Mouse (Mus musculus): ENCODE measurements around the gene Cd63.

DNA sequence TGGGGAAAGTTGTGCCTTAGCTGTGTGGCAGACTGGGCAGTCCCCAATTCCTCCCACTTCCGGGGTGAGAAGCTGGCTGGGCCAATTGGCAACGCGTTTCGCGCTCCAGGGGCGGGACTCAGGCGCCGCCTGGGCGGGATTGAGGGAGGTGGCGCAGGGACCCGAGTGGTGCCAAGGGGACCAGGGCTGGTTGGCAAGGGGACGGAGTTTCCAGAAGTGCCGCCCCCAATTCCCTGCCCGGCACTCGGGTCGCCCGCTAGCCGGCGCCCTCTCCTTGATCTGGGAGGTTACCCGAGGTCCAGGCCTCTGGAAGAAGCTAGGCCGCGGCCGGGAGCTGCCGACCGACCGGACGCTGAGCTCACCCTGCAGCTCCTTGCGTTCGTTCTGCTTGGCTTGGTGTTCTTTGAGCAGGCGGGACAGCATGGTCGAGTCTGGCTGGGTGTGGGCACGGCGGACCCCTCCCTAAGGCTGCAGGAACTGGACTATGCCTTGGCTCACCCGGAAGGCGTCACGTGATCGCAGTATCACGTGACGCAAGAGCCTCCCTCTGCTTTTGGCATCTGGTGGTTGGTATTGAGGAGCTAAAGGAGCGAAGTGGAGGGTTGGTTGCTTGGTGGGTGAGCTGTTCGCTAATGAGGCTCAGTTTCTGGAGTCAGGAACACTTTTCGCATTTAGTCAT is 22.4 kb downstream of the Cd63 start:
- no peak for TF ChIP-seq CTCF (IDR thresholded peaks at IDR 0.05; ENCODE audit: low read depth, low read length)
- TF ChIP-seq GATA1 (IDR thresholded peaks at IDR 0.05; ENCODE audit: borderline replicate concordance, low read length), result no peak
- TF ChIP-seq TAL1 (conservative IDR thresholded peaks at IDR 0.05; ENCODE audit: low read depth, low read length), result no peak
- no peak for TF ChIP-seq GATA2 (IDR thresholded peaks at IDR 0.05; ENCODE audit: borderline replicate concordance, low read depth, low read length)
